Mouse (Mus musculus): ENCODE measurements around the gene Unk. TPM values are rescaled to one million over a fixed set of nuclear protein-coding genes. Genes with fewer than 3 reads are reported as not detected.

Unk gene
- total RNA-seq, 2 experiments from 2014 or later: 22.7 to 24.6 TPM

- TF ChIP-seq CTCF (IDR thresholded peaks at IDR 0.05): peak; percentile 52
- intact Hi-C loops (cut with DNase I): no loop called here
- Histone ChIP-seq H3K4me3 (no peak overlapping the region), H3K27ac (no peak overlapping the region)
- DNase-seq (ENCODE audit: extremely low spot score in 1 of 2, low spot score in 2 of 2): no peak
These were observed 66.3 kb downstream of the Unk start for GRCm38 (mm10) chr11:116096213-116097108.

GRCm38 (mm10) chr11:116098711-116099460 lies 68.8 kb downstream of the Unk start:
- intact Hi-C loops (cut with DNase I): no loop called here
- DNase-seq (ENCODE audit: extremely low spot score in 1 of 2, low spot score in 2 of 2): no peak
- no peak for TF ChIP-seq CTCF (IDR thresholded peaks at IDR 0.05)
- H3K4me3 ChIP-seq: no peak overlapping the region
- 0 out of 2 replicates have a peak overlapping the region, but pooled peaks have one; percentile 36 for H3K27ac ChIP-seq

GRCm38 (mm10) chr11:116099462-116099861 lies 69.3 kb downstream of the Unk start:
- intact Hi-C loops (cut with DNase I): no loop called here
- H3K4me3 ChIP-seq: no peak overlapping the region
- no peak for DNase-seq (ENCODE audit: extremely low spot score in 1 of 2, low spot score in 2 of 2)
- H3K27ac ChIP-seq: 0 out of 2 replicates have a peak overlapping the region, but pooled peaks have one; percentile 36
- TF ChIP-seq CTCF (IDR thresholded peaks at IDR 0.05): no peak

GRCm38 (mm10) chr11:116100385-116100784 lies 70.3 kb downstream of the Unk start:
- no peak for TF ChIP-seq CTCF (IDR thresholded peaks at IDR 0.05)
- no peak overlapping the region for H3K4me3 ChIP-seq
- intact Hi-C loops (cut with DNase I): no loop called here
- H3K27ac ChIP-seq: no peak overlapping the region
- no peak for DNase-seq (ENCODE audit: extremely low spot score in 1 of 2, low spot score in 2 of 2)

DNA sequence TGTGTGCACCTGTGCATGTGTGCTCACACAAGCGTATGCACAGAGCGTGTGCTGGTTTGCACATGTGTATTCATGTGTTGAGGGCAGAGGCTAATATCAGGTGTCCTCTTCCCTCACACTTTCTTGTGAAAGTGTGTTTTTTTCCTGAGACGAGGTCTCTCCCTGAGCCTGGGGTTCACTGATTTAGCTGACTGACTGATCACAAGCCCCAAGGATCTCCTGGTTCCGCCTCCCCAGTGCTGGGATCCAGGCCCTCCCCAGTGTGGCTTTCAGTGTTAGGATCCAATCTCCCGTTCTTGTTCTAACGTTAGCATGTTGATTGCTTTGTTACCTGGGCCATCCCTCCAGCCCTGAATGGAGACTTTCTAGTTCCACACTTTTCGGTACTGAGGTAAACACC lies 70.7 kb downstream of the Unk start:
- intact Hi-C loops (cut with DNase I): no loop called here
- TF ChIP-seq CTCF (IDR thresholded peaks at IDR 0.05): no peak
- H3K27ac ChIP-seq: peak overlapping the region; percentile 76
- no peak overlapping the region for H3K4me3 ChIP-seq
- DNase-seq (ENCODE audit: extremely low spot score in 1 of 2, low spot score in 2 of 2): no peak

GRCm38 (mm10) chr11:116101931-116102381 lies 71.8 kb downstream of the Unk start:
- TF ChIP-seq CTCF (IDR thresholded peaks at IDR 0.05): no peak; the same call in 1 of the 2 replicates
- Histone ChIP-seq H3K27ac (peak overlapping the region; percentile 76), H3K4me3 (no peak overlapping the region)
- intact Hi-C loops (cut with DNase I): no loop called here
- DNase-seq (ENCODE audit: extremely low spot score in 1 of 2, low spot score in 2 of 2): no peak

DNA sequence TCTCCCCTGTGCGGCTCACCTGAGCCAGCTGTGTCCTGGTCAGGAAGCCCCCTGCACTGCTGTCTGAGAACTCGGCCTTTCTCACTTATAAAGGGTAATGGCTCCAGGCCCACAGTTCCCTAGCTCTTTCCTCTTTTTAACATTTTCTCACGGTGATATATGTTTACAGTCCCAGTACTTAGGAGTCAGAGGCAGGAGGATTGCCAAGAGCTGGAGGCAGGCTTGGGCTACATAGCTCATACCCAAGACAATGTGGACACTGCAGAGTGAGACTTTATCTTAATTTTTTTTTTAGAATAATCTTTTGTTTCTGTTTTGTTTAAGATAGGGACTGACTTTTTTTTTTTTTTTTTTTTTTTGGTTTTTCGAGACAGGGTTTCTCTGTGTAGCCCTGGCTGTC lies 72.3 kb downstream of the Unk start:
- peak overlapping the region; percentile 76 for H3K27ac ChIP-seq
- intact Hi-C loops (cut with DNase I): no loop called here
- DNase-seq (ENCODE audit: extremely low spot score in 1 of 2, low spot score in 2 of 2): no peak

DNA sequence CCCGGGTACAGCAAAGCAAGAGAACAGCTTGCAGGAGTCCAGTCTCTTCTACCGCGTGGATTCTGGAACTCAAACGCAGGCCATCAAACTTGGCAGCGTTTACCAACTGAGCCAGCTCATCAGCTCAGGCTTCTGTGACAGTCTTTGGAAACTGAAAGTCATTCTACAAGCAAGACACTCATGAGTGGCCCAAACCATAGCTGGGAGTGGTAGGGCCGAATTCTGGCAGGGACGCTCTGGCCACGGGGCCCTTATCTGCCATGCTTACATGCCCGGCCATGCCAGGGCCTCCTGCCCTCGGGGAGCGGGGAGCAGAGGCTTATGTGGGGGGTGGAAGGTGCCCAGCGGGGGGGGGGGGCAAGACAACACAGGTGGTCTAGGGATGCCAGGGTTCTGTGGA lies 73.5 kb downstream of the Unk start:
- H3K4me3 ChIP-seq: no peak overlapping the region
- no peak for TF ChIP-seq CTCF (IDR thresholded peaks at IDR 0.05)
- no peak for DNase-seq (ENCODE audit: extremely low spot score in 1 of 2, low spot score in 2 of 2)
- intact Hi-C loops (cut with DNase I): no loop called here
- peak overlapping the region; percentile 64 for H3K27ac ChIP-seq

More for the DNA sequence above, 72.3 kb downstream of the Unk start:
- H3K4me3 ChIP-seq: no peak overlapping the region
- no peak for TF ChIP-seq CTCF (IDR thresholded peaks at IDR 0.05)

GRCm38 (mm10) chr11:116104006-116104646 lies 74.0 kb downstream of the Unk start:
- TF ChIP-seq CTCF (IDR thresholded peaks at IDR 0.05): no peak
- DNase-seq (ENCODE audit: extremely low spot score in 1 of 2, low spot score in 2 of 2): no peak
- intact Hi-C loops (cut with DNase I): no loop called here
- Histone ChIP-seq H3K4me3 (no peak overlapping the region), H3K27ac (peak overlapping the region; percentile 64)

DNA sequence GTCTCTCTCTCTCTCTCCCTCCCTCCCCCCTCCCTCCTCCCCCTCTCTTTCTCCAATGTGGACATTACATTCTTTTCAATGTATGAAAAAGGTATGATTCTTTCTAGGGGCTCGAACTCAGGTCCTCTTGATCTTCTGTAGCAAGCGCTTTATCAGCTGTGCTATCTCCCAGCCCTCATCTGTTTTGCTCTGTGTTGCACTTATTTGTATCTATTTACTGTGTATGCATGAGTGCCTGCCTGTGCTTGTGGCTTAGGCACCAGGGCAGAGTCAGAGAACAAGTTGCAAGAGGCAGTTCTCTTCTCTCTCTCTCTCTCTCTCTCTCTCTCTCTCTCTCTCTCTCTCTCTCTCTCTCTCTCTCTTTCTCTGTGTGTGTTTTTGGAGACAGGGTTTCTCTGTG lies 74.9 kb downstream of the Unk start:
- Histone ChIP-seq H3K4me3 (no peak overlapping the region), H3K27ac (no peak overlapping the region)
- no peak for TF ChIP-seq CTCF (IDR thresholded peaks at IDR 0.05)
- intact Hi-C loops (cut with DNase I): no loop called here
- DNase-seq (ENCODE audit: extremely low spot score in 1 of 2, low spot score in 2 of 2): no peak

GRCm38 (mm10) chr11:116106154-116106962 lies 76.2 kb downstream of the Unk start:
- H3K4me3 ChIP-seq: no peak overlapping the region
- intact Hi-C loops (cut with DNase I): no loop called here
- TF ChIP-seq CTCF (IDR thresholded peaks at IDR 0.05): no peak
- DNase-seq (ENCODE audit: extremely low spot score in 1 of 2, low spot score in 2 of 2): no peak
- H3K27ac ChIP-seq: no peak overlapping the region
